Mouse (Mus musculus): ENCODE results near the gene 4930550C14Rik. TPM values are rescaled to one million over a fixed set of nuclear protein-coding genes. Genes with fewer than 3 reads are reported as not detected.

The 4930550C14Rik gene
- polyA plus RNA-seq, 1 experiment from 2014 or later, result 0.13 TPM

GRCm38 (mm10) chr9:53402991-53403390 lies 866 bp downstream of the 4930550C14Rik start:
- in situ Hi-C loops (cut with MboI; ENCODE audit: low pct_unique_long_range_greater_than_20kb), result no loop called here
- H3K27me3 ChIP-seq, result no peaks in the 10 kb centered on the region
- ATAC-seq (no peak), DNase-seq (ENCODE audit: low read depth, low spot score) (no peak)
- no peak for TF ChIP-seq CTCF (IDR thresholded peaks at IDR 0.05)
- ChIA-PET POLR2A (no interaction called here), CTCF (no interaction called here)

- ChIA-PET POLR2A (no interaction called here), CTCF (no interaction called here)
- DNase-seq (ENCODE audit: low read depth, low spot score), result no peak
- in situ Hi-C loops (cut with MboI; ENCODE audit: low pct_unique_long_range_greater_than_20kb), result no loop called here
- H3K27me3 ChIP-seq, result no peaks in the 10 kb centered on the region
- no peak for TF ChIP-seq CTCF (IDR thresholded peaks at IDR 0.05)
- no peak for ATAC-seq
Measured at GRCm38 (mm10) chr9:53404050-53404752, 2.1 kb downstream of the 4930550C14Rik start.

GRCm38 (mm10) chr9:53404753-53405722 lies 2.9 kb downstream of the 4930550C14Rik start:
- DNase-seq (ENCODE audit: low read depth, low spot score), result no peak
- no peak for TF ChIP-seq CTCF (IDR thresholded peaks at IDR 0.05)
- H3K27me3 ChIP-seq, result no peaks in the 10 kb centered on the region
- in situ Hi-C loops (cut with MboI; ENCODE audit: low pct_unique_long_range_greater_than_20kb), result no loop called here
- ATAC-seq, result no peak
- POLR2A ChIA-PET, result no interaction called here
- CTCF ChIA-PET, result no interaction called here

- CTCF ChIA-PET, result interaction anchor here (1.3 kb wide), 1 partner anchor 10 kb away, joined by 5 read pairs; no protein-coding TSS in a partner anchor
- ATAC-seq (no peak), DNase-seq (ENCODE audit: low read depth, low spot score) (no peak)
- in situ Hi-C loops (cut with MboI; ENCODE audit: low pct_unique_long_range_greater_than_20kb), result no loop called here
- no peak for TF ChIP-seq CTCF (IDR thresholded peaks at IDR 0.05)
- no peaks in the 10 kb centered on the region for H3K27me3 ChIP-seq
- POLR2A ChIA-PET, result no interaction called here
Measured at GRCm38 (mm10) chr9:53408548-53408947, 6.4 kb downstream of the 4930550C14Rik start.

GRCm38 (mm10) chr9:53408953-53409361 lies 6.8 kb downstream of the 4930550C14Rik start:
- DNase-seq (ENCODE audit: low read depth, low spot score) (no peak), ATAC-seq (no peak)
- no peaks in the 10 kb centered on the region for H3K27me3 ChIP-seq
- ChIA-PET POLR2A (no interaction called here), CTCF (no interaction called here)
- in situ Hi-C loops (cut with MboI; ENCODE audit: low pct_unique_long_range_greater_than_20kb), result no loop called here
- no peak for TF ChIP-seq CTCF (IDR thresholded peaks at IDR 0.05)

GRCm38 (mm10) chr9:53409427-53409826 lies 7.3 kb downstream of the 4930550C14Rik start:
- POLR2A ChIA-PET, result no interaction called here
- in situ Hi-C loops (cut with MboI; ENCODE audit: low pct_unique_long_range_greater_than_20kb), result no loop called here
- no peak for ATAC-seq
- CTCF ChIA-PET, result interaction anchor here (2.7 kb wide), 1 partner anchor 10 kb away, joined by 6 read pairs; no protein-coding TSS in a partner anchor
- no peaks in the 10 kb centered on the region for H3K27me3 ChIP-seq
- no peak for TF ChIP-seq CTCF (IDR thresholded peaks at IDR 0.05)
- DNase-seq (ENCODE audit: low read depth, low spot score), result no peak

- ATAC-seq, result no peak
- TF ChIP-seq CTCF (IDR thresholded peaks at IDR 0.05), result no peak
- in situ Hi-C loops (cut with MboI; ENCODE audit: low pct_unique_long_range_greater_than_20kb), result no loop called here
- no peaks in the 10 kb centered on the region for H3K27me3 ChIP-seq
- CTCF ChIA-PET, result no interaction called here
- POLR2A ChIA-PET, result no interaction called here
- no peak for DNase-seq (ENCODE audit: low read depth, low spot score)
Measured at GRCm38 (mm10) chr9:53422133-53422896, 20.2 kb downstream of the 4930550C14Rik start.

- in situ Hi-C loops (cut with MboI; ENCODE audit: low pct_unique_long_range_greater_than_20kb), result no loop called here
- TF ChIP-seq CTCF (IDR thresholded peaks at IDR 0.05), result no peak
- H3K27me3 ChIP-seq, result no peaks in the 10 kb centered on the region
- no peak for DNase-seq (ENCODE audit: low read depth, low spot score)
- ChIA-PET CTCF (no interaction called here), POLR2A (no interaction called here)
- ATAC-seq, result no peak
Measured at GRCm38 (mm10) chr9:53426726-53427125, 24.6 kb downstream of the 4930550C14Rik start.

- ChIA-PET POLR2A (no interaction called here), CTCF (interaction anchor here (1.0 kb wide), 1 partner anchor 8 kb away, joined by 3 read pairs; no protein-coding TSS in a partner anchor)
- in situ Hi-C loops (cut with MboI; ENCODE audit: low pct_unique_long_range_greater_than_20kb), result no loop called here
- no peaks in the 10 kb centered on the region for H3K27me3 ChIP-seq
- ATAC-seq (no peak), DNase-seq (ENCODE audit: low read depth, low spot score) (no peak)
- TF ChIP-seq CTCF (IDR thresholded peaks at IDR 0.05), result no peak
Measured at GRCm38 (mm10) chr9:53427638-53428037, 25.5 kb downstream of the 4930550C14Rik start.

- ChIA-PET CTCF (interaction anchor here (1.0 kb wide), 1 partner anchor 8 kb away, joined by 3 read pairs; no protein-coding TSS in a partner anchor), POLR2A (no interaction called here)
- ATAC-seq (no peak), DNase-seq (ENCODE audit: low read depth, low spot score) (no peak)
- H3K27me3 ChIP-seq, result no peaks in the 10 kb centered on the region
- no peak for TF ChIP-seq CTCF (IDR thresholded peaks at IDR 0.05)
- in situ Hi-C loops (cut with MboI; ENCODE audit: low pct_unique_long_range_greater_than_20kb), result no loop called here
Measured at GRCm38 (mm10) chr9:53435830-53436570, 33.9 kb downstream of the 4930550C14Rik start.
